Mouse (Mus musculus) spleen, postnatal 0 days (tissue): ENCODE data around the gene 1600014C10Rik. TPM values are rescaled to one million over a fixed set of nuclear protein-coding genes. Genes with fewer than 3 reads are reported as not detected.

Source experiments
- polyA plus RNA-seq: library from polyadenylated mRNA; unstranded; fragments of >200 nt; fragmentation: Nextera tagmentation; extraction: Ambion mirVana; gene quantifications from 2 replicates; pipeline ENCODE4 v1.2.1, GENCODE M21; 2015

The 1600014C10Rik gene
- polyA plus RNA-seq: 13.3 and 19.8 TPM in 2 replicates

DNA sequence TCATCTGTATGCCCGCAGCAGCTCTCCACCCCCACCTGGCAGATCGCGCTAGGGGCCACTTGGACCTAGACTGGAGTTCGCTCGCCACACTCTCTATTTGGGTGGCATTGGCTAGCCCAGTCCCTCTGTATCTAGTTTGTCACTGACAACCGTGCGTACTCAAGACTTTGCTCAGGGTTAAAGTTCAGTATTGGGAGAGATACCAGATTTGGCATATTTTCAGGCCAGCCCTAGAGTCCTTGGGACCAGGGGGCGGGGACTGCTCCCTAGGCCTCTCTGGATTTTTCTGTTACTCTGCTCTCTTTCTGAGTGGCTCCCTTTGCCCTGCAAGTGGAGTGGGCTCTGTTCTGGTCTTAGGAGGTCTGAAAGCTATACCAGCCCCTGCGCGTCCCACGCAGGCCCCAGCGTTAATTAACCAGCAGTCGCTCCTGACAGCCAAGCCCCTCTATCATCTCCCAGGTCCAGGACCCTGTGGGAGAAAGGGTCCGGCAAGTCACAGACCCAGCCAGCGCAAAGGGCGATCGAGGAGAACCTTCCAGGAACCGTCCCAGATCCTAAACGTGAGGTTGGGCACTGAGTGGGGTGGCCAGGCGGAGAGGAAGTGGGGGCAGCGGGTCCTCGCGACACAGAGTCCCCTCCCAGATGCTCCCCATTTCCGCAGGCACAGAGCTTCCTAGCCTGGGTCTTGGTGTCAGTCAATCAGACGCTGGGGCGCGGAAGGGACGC, at the start of gene 1600014C10Rik:
Gene 1600014C10Rik (plus strand): TSS at position 256 of the 726 bp plus-strand sequence.

DNA sequence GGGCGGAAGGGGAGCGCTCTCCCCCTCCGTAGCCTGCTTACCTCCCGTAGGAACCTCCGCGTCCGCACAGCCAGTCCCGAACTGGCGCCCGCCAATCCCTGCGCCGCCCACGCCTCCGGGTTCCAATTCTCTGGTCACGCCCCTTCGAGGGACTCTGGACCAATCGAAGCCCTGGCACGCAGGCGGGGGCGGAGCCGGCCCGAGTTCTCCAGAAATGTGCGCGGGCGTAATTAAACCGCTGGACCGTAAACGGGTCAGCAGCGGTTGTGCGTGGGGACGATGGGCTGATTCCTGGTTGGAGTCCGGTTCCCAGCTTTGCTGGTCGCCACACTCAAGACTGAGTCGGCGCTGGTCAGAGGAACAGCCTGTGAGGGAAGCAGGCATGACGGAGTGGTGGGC, 44.9 kb downstream of the 1600014C10Rik start, which contains the start of gene Plekhf1:
Gene Plekhf1 (minus strand): TSS at position 117 of the 399 bp plus-strand sequence.

Other genes with a start within 250 kb of the 1600014C10Rik start
- 24.8 and 26.5 TPM in 2 replicates for gene Uri1, start 159.7 kb upstream of the 1600014C10Rik start, polyA plus RNA-seq
- gene Ccne1, start 75.7 kb upstream of the 1600014C10Rik start, polyA plus RNA-seq: 85.1 and 104 TPM in 2 replicates
- 0.82 and 0.93 TPM in 2 replicates for gene Plekhf1, start 44.8 kb downstream of the 1600014C10Rik start, polyA plus RNA-seq
- gene Pop4, start 88.2 kb downstream of the 1600014C10Rik start, polyA plus RNA-seq: 15.5 and 18.6 TPM in 2 replicates